Mouse (Mus musculus): ENCODE results near the gene Spsb1.

- no peak for TF ChIP-seq USF1 (IDR thresholded peaks at IDR 0.05; ENCODE audit: low read depth)
- TF ChIP-seq CTCF (IDR thresholded peaks at IDR 0.05; ENCODE audit: control insufficient read depth, insufficient read depth, insufficient read length) = no peak
- TF ChIP-seq CEBPB (IDR thresholded peaks at IDR 0.05; ENCODE audit: low read depth) = no peak
These were observed 788 bp upstream of the Spsb1 start for GRCm38 (mm10) chr4:149955631-149956030.
